Mouse (Mus musculus) lung, adult 2 months (tissue): ENCODE data around the gene Pithd1. TPM values are rescaled to one million over a fixed set of nuclear protein-coding genes. Genes with fewer than 3 reads are reported as not detected.

ENCODE experiments used
- DNase-seq: peaks from one replicate; pipeline ENCODE4 v3.0.0; 2022
- H3K4me1 ChIP-seq: fragments of 200-500 bp; 2 replicates; pipeline ENCODE4 v1.6.1; 2011; ENCODE audit warnings: low read length; ENCODE audit not compliant: control insufficient read depth, insufficient read depth
- H3K4me3 ChIP-seq: fragments of 200-500 bp; replicated peaks from 2 replicates; pipeline ENCODE3; 2011; ENCODE audit warnings: low read depth, mild to moderate bottlenecking, control low read depth, low read length; ENCODE audit errors: extremely low read depth
- CTCF ChIP-seq: fragments of 200-500 bp; IDR thresholded peaks from 2 replicates; pipeline ENCODE4 v1.5.1; 2011; ENCODE audit warnings: mild to moderate bottlenecking, low read length, control low read depth; ENCODE audit not compliant: insufficient read depth
- POLR2A ChIP-seq: fragments of 200-500 bp; IDR thresholded peaks from 2 replicates; pipeline ENCODE4 v1.6.1; 2011; ENCODE audit warnings: low read depth, mild to moderate bottlenecking, control low read depth, low read length, borderline replicate concordance; ENCODE audit errors: extremely low read depth
- WGBS: fragments of 180-500 bp; shearing (Covaris S2); methylation state at CpG from one replicate; pipeline ENCODE4 v1.1.7; 2018; 5-methylcytosine and 5-hydroxymethylcytosine counted together
- polyA plus RNA-seq: library from polyadenylated mRNA; depleted of rRNA; stranded (reverse); fragments of >200 nt; gene quantifications from 2 replicates; pipeline ENCODE4 v1.2.3, GENCODE M21; 2012

Pithd1 gene
- polyA plus RNA-seq, 1 experiment = 33.5 TPM

- H3K4me1 ChIP-seq = peaks cover 7% of the 10 kb centered on the region; the same call in 1 of the 2 replicates
- DNase-seq = peak; percentile 100
- H3K4me3 ChIP-seq = peak within 1 kb of the TSS; percentile 92
- WGBS = under 1% methylated on average over 46 of the region's 48 CpGs
- TF ChIP-seq CTCF (no peak), POLR2A (peak; percentile 77; the same call in 1 of the 2 replicates)
These were observed 34.5 kb upstream of the Pithd1 start, which contains the start of gene Eloa for GRCm38 (mm10) chr4:136021549-136022047. TSS of gene Eloa (minus strand) at chr4:136021763.

GRCm38 (mm10) chr4:136020743-136021548 is 33.9 kb upstream of the Pithd1 start:
- no peak for TF ChIP-seq POLR2A
- TF ChIP-seq CTCF = no peak
- H3K4me1 ChIP-seq = peaks cover 10% of the 10 kb centered on the region; the same call in 1 of the 2 replicates
- peak overlapping the region; percentile 92 for H3K4me3 ChIP-seq
- WGBS = under 1% methylated on average over 55 of the region's 62 CpGs
- DNase-seq = peak; percentile 30

GRCm38 (mm10) chr4:136016059-136016602 is 29.1 kb upstream of the Pithd1 start:
- no peak overlapping the region for H3K4me3 ChIP-seq
- WGBS = 55% methylated on average over 3 of the region's 3 CpGs
- TF ChIP-seq CTCF (no peak), POLR2A (no peak)
- no peak for DNase-seq
- H3K4me1 ChIP-seq = peaks cover 10% of the 10 kb centered on the region; the same call in 1 of the 2 replicates

- no peak overlapping the region for H3K4me3 ChIP-seq
- no peak for DNase-seq
- WGBS = 90% methylated on average over 4 of the region's 4 CpGs
- TF ChIP-seq POLR2A = no peak
- TF ChIP-seq CTCF = no peak
- no peaks in the 10 kb centered on the region for H3K4me1 ChIP-seq
These were observed 23.5 kb upstream of the Pithd1 start for GRCm38 (mm10) chr4:136010586-136010985.

- DNase-seq = no peak
- no peak overlapping the region for H3K4me3 ChIP-seq
- H3K4me1 ChIP-seq = no peaks in the 10 kb centered on the region
- 86% methylated on average over 8 of the region's 8 CpGs for WGBS
- TF ChIP-seq POLR2A = no peak
- TF ChIP-seq CTCF = no peak
These were observed 21.9 kb upstream of the Pithd1 start for GRCm38 (mm10) chr4:136008782-136009447.

GRCm38 (mm10) chr4:136006821-136007220 is 19.8 kb upstream of the Pithd1 start:
- 64% methylated on average over 3 of the region's 3 CpGs for WGBS
- H3K4me3 ChIP-seq = no peak overlapping the region
- H3K4me1 ChIP-seq = no peaks in the 10 kb centered on the region
- TF ChIP-seq POLR2A (no peak), CTCF (no peak)
- no peak for DNase-seq

GRCm38 (mm10) chr4:136004921-136005320 is 17.9 kb upstream of the Pithd1 start:
- Histone ChIP-seq H3K4me1 (no peaks in the 10 kb centered on the region), H3K4me3 (no peak overlapping the region)
- WGBS = 88% methylated on average over 2 of the region's 2 CpGs
- DNase-seq = no peak
- no peak for TF ChIP-seq POLR2A
- no peak for TF ChIP-seq CTCF

GRCm38 (mm10) chr4:136004107-136004675 is 17.1 kb upstream of the Pithd1 start:
- no peak for DNase-seq
- TF ChIP-seq CTCF = no peak
- TF ChIP-seq POLR2A = no peak
- WGBS = 64% methylated on average over 5 of the region's 5 CpGs
- Histone ChIP-seq H3K4me1 (no peaks in the 10 kb centered on the region), H3K4me3 (no peak overlapping the region)

- 81% methylated on average over 4 of the region's 4 CpGs for WGBS
- TF ChIP-seq POLR2A (no peak), CTCF (no peak)
- Histone ChIP-seq H3K4me1 (no peaks in the 10 kb centered on the region), H3K4me3 (no peak overlapping the region)
- no peak for DNase-seq
These were observed 8.1 kb upstream of the Pithd1 start for GRCm38 (mm10) chr4:135995118-135995517.

- 96% methylated on average over 6 of the region's 6 CpGs for WGBS
- no peak for TF ChIP-seq CTCF
- TF ChIP-seq POLR2A = no peak
- Histone ChIP-seq H3K4me1 (no peaks in the 10 kb centered on the region), H3K4me3 (no peak overlapping the region)
- DNase-seq = no peak
These were observed 6.9 kb upstream of the Pithd1 start for GRCm38 (mm10) chr4:135993941-135994340.
